Mouse (Mus musculus) heart, postnatal 25 days (tissue): ENCODE results near the gene Commd9. TPM values are rescaled to one million over a fixed set of nuclear protein-coding genes. Genes with fewer than 3 reads are reported as not detected.

Source experiments
- DNase-seq: peaks from one replicate; pipeline ENCODE4 v3.0.0; 2022; ENCODE audit warnings: low spot score
- intact Hi-C: fragments of 180-260 bp; cut with DNase I; formaldehyde crosslinking; loops from one replicate; pipeline ENCODE4 v1.15.1; 2025
- total RNA-seq, 2 experiments: library from RNA; stranded (reverse); gene quantifications; 2 replicates each; pipeline ENCODE4 v1.2.3; 2021

The Commd9 gene
- 10 to 100 TPM; 26.9 to 29.3 TPM for total RNA-seq

GRCm38 (mm10) chr2:101885768-101886438 lies at the start of gene Commd9:
Gene Commd9 (plus strand): TSS chr2:101886247.
- intact Hi-C loops: no loop called here
- DNase-seq: peak; percentile 87

DNA sequence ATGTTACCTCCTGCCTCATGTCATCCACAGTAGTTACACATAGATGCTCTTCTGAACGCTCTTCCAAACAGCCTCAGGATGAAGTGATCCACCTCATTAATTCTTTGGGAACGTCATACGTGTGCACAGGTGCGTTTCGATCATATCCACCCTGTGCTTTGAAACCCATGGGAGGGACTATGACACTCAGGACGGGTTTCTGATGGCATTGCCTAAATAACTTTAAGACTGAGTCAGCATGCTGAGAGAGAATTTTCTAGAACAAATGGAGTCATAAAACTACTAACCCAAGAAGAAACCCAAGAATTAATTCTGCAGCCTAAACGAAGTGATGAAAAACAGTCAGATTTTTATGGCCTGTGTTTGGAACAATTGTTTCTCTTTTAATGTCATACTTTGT lies 43.3 kb upstream of the Commd9 start:
- no peak for DNase-seq
- intact Hi-C loops: no loop called here

DNA sequence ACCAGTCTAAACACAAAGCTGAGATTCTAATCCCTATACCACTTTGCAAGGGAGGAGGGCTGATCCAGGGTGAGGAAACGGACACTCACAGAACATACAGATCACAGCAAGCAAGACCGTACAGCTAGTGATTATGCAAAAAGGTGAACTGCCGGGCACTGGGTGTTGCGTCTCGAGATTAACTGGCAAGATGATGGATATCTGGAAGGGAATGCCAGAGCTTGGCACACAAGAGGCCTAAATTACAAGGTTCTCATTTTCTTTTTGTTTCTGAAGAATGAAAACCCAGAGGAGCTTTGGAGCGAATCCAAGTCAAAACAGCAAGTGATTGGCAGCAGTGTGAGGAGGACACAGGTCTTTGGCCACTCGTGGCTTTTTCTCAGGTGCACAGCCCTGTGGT lies 31.3 kb upstream of the Commd9 start:
- intact Hi-C loops: no loop called here
- no peak for DNase-seq

GRCm38 (mm10) chr2:101856174-101856573 lies 29.9 kb upstream of the Commd9 start:
- intact Hi-C loops: no loop called here
- no peak for DNase-seq

DNA sequence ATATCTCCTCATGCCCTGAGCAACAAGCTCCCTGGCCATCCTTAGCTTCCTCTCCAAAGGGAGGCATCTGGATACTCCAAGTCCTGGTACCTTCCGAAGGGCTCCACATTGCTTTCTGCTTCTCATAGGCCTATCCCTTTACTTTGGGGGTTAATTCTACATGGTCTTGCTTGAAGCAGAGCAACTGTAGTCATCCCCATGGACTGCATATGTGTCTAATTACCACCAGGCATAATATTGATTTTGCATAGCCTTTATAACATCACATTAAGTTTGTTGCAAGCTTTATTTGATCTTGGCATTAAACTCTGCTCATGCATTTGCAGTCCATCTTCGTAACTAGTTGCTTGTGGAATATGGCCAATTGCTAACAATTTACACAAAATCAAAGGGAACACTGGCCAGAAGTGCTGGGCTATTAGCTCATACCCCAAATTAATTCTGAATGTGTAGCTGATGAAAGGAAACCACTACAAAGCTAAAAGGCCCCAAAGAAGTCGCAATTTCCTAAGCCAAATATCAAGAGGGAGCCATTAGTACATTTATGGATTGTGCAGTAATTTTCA lies 25.0 kb upstream of the Commd9 start:
- DNase-seq: no peak
- intact Hi-C loops: no loop called here

DNA sequence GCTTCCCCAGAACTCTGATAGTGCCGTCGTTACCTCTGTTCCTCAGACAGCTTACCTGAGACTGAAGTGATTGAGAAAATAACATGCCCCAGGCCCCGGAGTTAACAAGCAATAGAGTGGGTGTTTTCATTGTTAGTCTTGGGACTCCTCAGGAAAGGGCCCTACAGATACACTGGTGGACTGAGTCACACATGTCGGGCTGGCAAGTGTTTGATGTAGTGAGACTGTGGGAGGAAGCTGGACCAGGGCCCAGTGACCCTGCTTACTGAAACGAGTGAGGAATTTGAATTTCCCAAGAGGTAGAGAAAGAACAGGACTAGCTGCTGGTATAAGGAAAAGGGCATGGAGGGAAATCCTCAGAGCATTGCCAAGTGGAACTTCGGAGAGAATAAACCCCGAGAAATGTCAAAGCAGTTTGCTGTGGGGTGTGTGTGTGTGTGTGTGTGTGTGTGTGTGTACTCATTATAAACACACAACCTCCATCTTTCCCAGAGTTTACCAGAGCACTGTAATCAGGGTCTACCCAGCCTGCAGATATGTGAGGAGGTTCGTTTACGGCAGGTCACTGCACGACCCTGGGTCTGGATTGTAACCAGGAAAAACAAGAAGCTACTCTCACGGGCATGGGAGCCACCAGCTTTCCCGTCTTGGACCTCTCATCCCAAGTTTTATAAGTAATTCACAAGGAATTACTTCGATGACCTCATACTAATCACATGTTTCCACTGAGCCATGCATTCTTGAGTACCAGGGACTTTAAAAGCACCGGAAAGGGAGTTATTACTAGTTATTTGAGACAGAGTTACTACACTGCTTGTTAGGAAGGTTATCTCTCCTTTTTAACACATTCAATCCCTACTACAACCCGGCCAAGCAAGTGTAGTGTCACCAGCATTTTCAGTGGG lies 23.6 kb upstream of the Commd9 start:
- peak; percentile 39 for DNase-seq
- intact Hi-C loops: no loop called here

DNA sequence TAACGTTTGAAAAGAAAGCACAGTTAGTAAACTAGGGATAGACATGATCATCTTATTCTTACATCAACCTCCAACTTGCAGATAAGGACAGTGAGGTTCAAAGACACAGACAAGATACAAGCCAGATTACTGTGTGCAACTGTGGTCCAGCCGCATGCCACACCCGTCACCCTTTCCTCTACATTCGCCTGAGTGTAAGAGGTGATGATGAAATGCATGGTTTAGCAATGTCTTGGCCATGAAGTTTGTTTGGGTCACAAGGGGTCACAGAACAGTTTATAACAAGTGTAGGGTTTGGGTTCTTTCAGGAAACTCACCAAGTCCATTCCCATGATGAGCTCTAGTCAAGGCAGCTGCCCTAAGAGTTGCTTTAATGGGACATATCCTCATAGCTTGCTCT lies 17.4 kb upstream of the Commd9 start:
- intact Hi-C loops: no loop called here
- no peak for DNase-seq

DNA sequence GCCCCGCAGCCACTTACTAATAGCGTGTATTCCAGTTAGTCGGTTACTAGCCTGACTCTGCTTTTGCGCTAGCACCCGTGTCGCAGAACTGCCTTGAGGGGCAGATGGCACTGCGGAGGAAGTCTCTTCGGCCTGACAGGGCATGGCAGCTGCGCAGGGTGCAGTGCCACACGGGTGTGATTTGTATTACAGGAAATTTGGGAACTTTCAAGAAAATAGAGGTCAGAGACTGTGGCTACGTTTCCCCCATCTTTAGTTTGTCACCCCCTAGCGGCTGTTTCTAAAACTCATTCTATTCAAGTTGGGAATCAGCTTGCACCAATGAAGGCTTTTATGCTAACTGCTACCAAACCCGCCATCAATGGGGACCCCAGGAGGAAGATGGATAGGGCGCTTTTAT lies 14.9 kb upstream of the Commd9 start:
- DNase-seq: no peak

DNA sequence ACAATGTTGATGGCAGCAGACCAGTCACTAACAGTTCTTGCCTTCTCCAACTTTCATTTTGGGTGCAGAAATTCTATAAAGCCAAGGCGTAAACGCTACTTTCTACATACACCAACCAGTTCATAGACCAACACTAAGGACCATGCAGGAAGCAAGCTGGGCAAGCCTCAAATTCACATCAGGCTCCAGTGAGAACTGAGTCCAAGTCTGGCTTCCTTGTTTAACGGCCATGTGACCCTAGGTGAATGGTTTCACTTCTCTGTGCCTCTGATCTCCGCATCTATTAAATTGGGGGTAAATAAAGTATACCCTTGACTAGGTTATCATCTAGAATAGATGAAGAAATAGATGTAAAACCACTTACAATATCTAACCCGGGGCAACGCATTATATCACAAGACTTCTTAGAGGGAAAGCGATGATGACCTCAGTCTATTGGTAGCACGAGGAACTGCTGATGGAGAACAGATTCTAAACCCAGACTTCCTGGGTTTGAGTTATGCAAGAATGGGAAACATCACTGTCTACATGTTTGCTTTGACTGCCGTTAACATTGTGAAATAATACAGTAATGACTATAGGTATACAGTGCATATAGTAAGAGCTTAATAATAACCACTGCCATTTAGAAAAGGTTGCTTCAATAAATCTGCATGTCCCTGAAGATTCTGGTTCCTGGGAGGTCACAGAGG lies 4.4 kb upstream of the Commd9 start:
- intact Hi-C loops: no loop called here
- DNase-seq: no peak

More for the DNA sequence above, 14.9 kb upstream of the Commd9 start:
- intact Hi-C loops: loop anchor here (2.0 to 5.0 kb wide), 3 partner anchors 74 to 176 kb away; no protein-coding TSS in a partner anchor

DNA sequence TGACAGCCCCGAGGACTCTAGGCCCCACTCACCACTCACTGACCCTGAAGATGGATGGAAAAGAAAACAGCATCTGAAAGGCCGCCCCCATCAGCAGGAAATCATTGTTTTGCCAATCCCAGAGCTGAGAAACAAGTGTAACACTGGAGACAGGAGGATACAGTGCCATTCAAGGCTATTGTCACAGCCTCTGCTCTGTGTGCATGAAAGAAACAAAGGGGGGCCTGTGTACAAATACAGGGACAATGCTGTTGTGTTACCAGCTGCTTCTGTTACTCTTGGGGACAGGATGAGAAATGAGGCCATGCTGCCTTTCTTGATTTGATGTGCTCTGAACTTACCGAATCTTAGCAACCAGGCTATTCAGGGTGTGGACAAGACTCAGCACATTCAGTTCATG lies 3.0 kb upstream of the Commd9 start, which contains the start of gene Prr5l:
Gene Prr5l (minus strand): TSS at position 30 of the 400 bp plus-strand sequence.
- DNase-seq: no peak
- intact Hi-C loops: no loop called here

- intact Hi-C loops: no loop called here
- DNase-seq: no peak
These were observed 1.8 kb upstream of the Commd9 start for GRCm38 (mm10) chr2:101884286-101884685.

- intact Hi-C loops: no loop called here
- no peak for DNase-seq
These were observed 2.8 kb downstream of the Commd9 start for GRCm38 (mm10) chr2:101888886-101889285.

GRCm38 (mm10) chr2:101891143-101891542 lies 5.1 kb downstream of the Commd9 start:
- no peak for DNase-seq
- intact Hi-C loops: no loop called here

DNA sequence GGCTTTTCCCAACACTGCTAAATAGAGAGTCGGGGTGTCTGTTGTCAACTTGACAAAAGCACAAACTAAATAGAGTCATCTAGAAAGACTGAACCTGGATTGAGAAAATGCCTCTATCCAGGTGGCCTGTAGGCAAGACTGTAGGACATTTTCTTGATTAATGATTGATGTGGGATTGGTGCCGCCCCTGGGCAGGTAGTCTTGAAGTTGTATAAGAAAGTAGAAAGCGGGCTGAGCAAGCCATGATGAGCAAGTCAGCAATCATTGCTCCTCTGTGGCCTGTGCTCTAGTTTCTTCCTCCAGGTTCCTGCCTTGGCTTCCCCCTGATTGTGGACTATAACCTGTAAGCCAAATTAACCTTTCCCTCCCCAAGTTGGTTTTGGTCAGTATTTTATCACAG lies 8.1 kb downstream of the Commd9 start:
- no peak for DNase-seq
- intact Hi-C loops: no loop called here

GRCm38 (mm10) chr2:101896425-101897204 lies 10.6 kb downstream of the Commd9 start:
- no peak for DNase-seq
- intact Hi-C loops: no loop called here

DNA sequence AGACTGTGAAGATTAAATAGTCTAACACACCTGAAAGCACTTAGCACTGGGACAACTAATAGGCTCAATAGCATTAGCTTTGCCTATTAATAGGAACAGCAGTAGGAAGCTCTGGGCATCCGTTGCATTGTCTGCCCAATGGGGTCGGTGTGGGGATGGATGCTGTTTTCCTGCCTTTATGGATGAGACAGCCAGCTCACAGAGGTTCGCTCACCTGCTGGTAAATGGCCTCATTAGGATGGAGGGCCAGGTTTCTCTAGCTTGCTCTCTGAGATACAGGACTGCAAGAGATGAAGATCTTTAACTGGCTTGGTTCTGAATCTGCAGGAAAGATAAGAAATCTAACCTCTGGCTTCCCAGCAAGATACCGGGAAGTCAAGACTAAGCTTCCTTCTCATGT lies 16.1 kb downstream of the Commd9 start:
- intact Hi-C loops: loop anchor here (10.0 kb wide), 1 partner anchor 393 kb away; no protein-coding TSS in a partner anchor
- DNase-seq: no peak

GRCm38 (mm10) chr2:101905534-101906378 lies 19.7 kb downstream of the Commd9 start:
- DNase-seq: peak; percentile 26
- intact Hi-C loops: loop anchor here (1.0 to 10.0 kb wide), 4 partner anchors 132 to 548 kb away; no protein-coding TSS in a partner anchor

GRCm38 (mm10) chr2:101906379-101906690 lies 20.3 kb downstream of the Commd9 start:
- no peak for DNase-seq
- intact Hi-C loops: loop anchor here (5.0 to 10.0 kb wide), 3 partner anchors 131 to 388 kb away; no protein-coding TSS in a partner anchor
